Mouse (Mus musculus): ENCODE measurements around the gene Ppp1r16b. TPM values are rescaled to one million over a fixed set of nuclear protein-coding genes. Genes with fewer than 3 reads are reported as not detected.
"Not testable (repeated sequence)": the region's sequence is repeated elsewhere in the genome, so short reads cannot be mapped to it uniquely, and the experiment has no call there.

The Ppp1r16b gene
- total RNA-seq, 2 experiments from 2014 or later: 51.1 to 54.5 TPM

- DNase-seq (ENCODE audit: extremely low spot score in 1 of 2, low spot score in 2 of 2): no peak
Observed at GRCm38 (mm10) chr2:158735340-158735739, 70.1 kb downstream of the Ppp1r16b start.

GRCm38 (mm10) chr2:158736247-158736646 lies 71.0 kb downstream of the Ppp1r16b start:
- DNase-seq (ENCODE audit: extremely low spot score in 1 of 2, low spot score in 2 of 2); intact Hi-C loops (cut with DNase I): not testable (repeated sequence)

More at GRCm38 (mm10) chr2:158735340-158735739, 70.1 kb downstream of the Ppp1r16b start:
- intact Hi-C loops (cut with DNase I): no loop called here

GRCm38 (mm10) chr2:158738591-158738990 lies 73.4 kb downstream of the Ppp1r16b start:
- DNase-seq (ENCODE audit: extremely low spot score in 1 of 2, low spot score in 2 of 2): no peak
- intact Hi-C loops (cut with DNase I): no loop called here

GRCm38 (mm10) chr2:158739113-158739512 lies 73.9 kb downstream of the Ppp1r16b start:
- intact Hi-C loops (cut with DNase I): no loop called here

GRCm38 (mm10) chr2:158741011-158741501 lies 75.9 kb downstream of the Ppp1r16b start:
- no peak for DNase-seq (ENCODE audit: extremely low spot score in 1 of 2, low spot score in 2 of 2)
- intact Hi-C loops (cut with DNase I): loop anchor here (5.0 kb wide), 1 partner anchor 74 kb away; the partner anchor contains the start of gene Ppp1r16b

More at GRCm38 (mm10) chr2:158739113-158739512, 73.9 kb downstream of the Ppp1r16b start:
- DNase-seq (ENCODE audit: extremely low spot score in 1 of 2, low spot score in 2 of 2): no peak

GRCm38 (mm10) chr2:158742431-158742830 lies 77.2 kb downstream of the Ppp1r16b start:
- intact Hi-C loops (cut with DNase I): loop anchor here (5.0 kb wide), 1 partner anchor 75 kb away; the partner anchor contains the start of gene Ppp1r16b
- no peak for DNase-seq (ENCODE audit: extremely low spot score in 1 of 2, low spot score in 2 of 2)

GRCm38 (mm10) chr2:158743518-158744141 lies 78.4 kb downstream of the Ppp1r16b start:
- intact Hi-C loops (cut with DNase I): loop anchor here (5.0 kb wide), 1 partner anchor 76 kb away; the partner anchor contains the start of gene Ppp1r16b

GRCm38 (mm10) chr2:158745049-158745482 lies 79.9 kb downstream of the Ppp1r16b start:
- intact Hi-C loops (cut with DNase I): no loop called here
- DNase-seq (ENCODE audit: extremely low spot score in 1 of 2, low spot score in 2 of 2): peak in 1 of 2 experiments; percentile 41

More at GRCm38 (mm10) chr2:158743518-158744141, 78.4 kb downstream of the Ppp1r16b start:
- DNase-seq (ENCODE audit: extremely low spot score in 1 of 2, low spot score in 2 of 2): no peak

- no peak for DNase-seq (ENCODE audit: extremely low spot score in 1 of 2, low spot score in 2 of 2)
- intact Hi-C loops (cut with DNase I): no loop called here
Observed at GRCm38 (mm10) chr2:158746164-158746563, 81.0 kb downstream of the Ppp1r16b start.

- intact Hi-C loops (cut with DNase I): no loop called here
- no peak for DNase-seq (ENCODE audit: extremely low spot score in 1 of 2, low spot score in 2 of 2)
Observed at GRCm38 (mm10) chr2:158749366-158749765, 84.2 kb downstream of the Ppp1r16b start.

GRCm38 (mm10) chr2:158760231-158760630 lies 95.0 kb downstream of the Ppp1r16b start:
- intact Hi-C loops (cut with DNase I): no loop called here
- no peak for DNase-seq (ENCODE audit: extremely low spot score in 1 of 2, low spot score in 2 of 2)

GRCm38 (mm10) chr2:158762339-158762738 lies 97.1 kb downstream of the Ppp1r16b start:
- DNase-seq (ENCODE audit: extremely low spot score in 1 of 2, low spot score in 2 of 2): no peak
- intact Hi-C loops (cut with DNase I): no loop called here

- intact Hi-C loops (cut with DNase I): loop anchor here (2.0 kb wide), 1 partner anchor 95 kb away; no protein-coding TSS in a partner anchor
- DNase-seq (ENCODE audit: extremely low spot score in 1 of 2, low spot score in 2 of 2): peak; percentile 97
Observed at GRCm38 (mm10) chr2:158767742-158768339, 102.6 kb downstream of the Ppp1r16b start, which contains the start of gene Fam83d. TSS of gene Fam83d (plus strand) at chr2:158768093.

- DNase-seq (ENCODE audit: extremely low spot score in 1 of 2, low spot score in 2 of 2): no peak
- intact Hi-C loops (cut with DNase I): no loop called here
Observed at GRCm38 (mm10) chr2:158768350-158768749, 103.2 kb downstream of the Ppp1r16b start.

- intact Hi-C loops (cut with DNase I): no loop called here
- no peak for DNase-seq (ENCODE audit: extremely low spot score in 1 of 2, low spot score in 2 of 2)
Observed at GRCm38 (mm10) chr2:158768771-158769170, 103.6 kb downstream of the Ppp1r16b start.

- intact Hi-C loops (cut with DNase I): no loop called here
- DNase-seq (ENCODE audit: extremely low spot score in 1 of 2, low spot score in 2 of 2): no peak
Observed at GRCm38 (mm10) chr2:158770126-158770757, 105.0 kb downstream of the Ppp1r16b start.

GRCm38 (mm10) chr2:158771066-158771763 lies 106.0 kb downstream of the Ppp1r16b start:
- intact Hi-C loops (cut with DNase I): no loop called here
- no peak for DNase-seq (ENCODE audit: extremely low spot score in 1 of 2, low spot score in 2 of 2)

GRCm38 (mm10) chr2:158772808-158773207 lies 107.6 kb downstream of the Ppp1r16b start:
- intact Hi-C loops (cut with DNase I): no loop called here
- DNase-seq (ENCODE audit: extremely low spot score in 1 of 2, low spot score in 2 of 2): no peak

- intact Hi-C loops (cut with DNase I): no loop called here
- DNase-seq (ENCODE audit: extremely low spot score in 1 of 2, low spot score in 2 of 2): no peak
Observed at GRCm38 (mm10) chr2:158774886-158775285, 109.7 kb downstream of the Ppp1r16b start.
